Mouse (Mus musculus) CD8-positive naive resting alpha-beta T cell, adult 2 months (primary cell): ENCODE results near the gene Gale.

ENCODE experiments used
- DNase-seq, 2 experiments: peaks; one replicate each; pipeline ENCODE4 v3.0.0; 2022; ENCODE audit warnings: low read depth in 2 of 2, low spot score in 2 of 2

The Gale gene

GRCm38 (mm10) chr4:135942193-135942592 is 21.3 kb upstream of the Gale start:
- no peak for DNase-seq

GRCm38 (mm10) chr4:135943389-135943788 is 20.1 kb upstream of the Gale start:
- DNase-seq = no peak

- no peak for DNase-seq
Measured at GRCm38 (mm10) chr4:135945706-135946105, 17.8 kb upstream of the Gale start.

GRCm38 (mm10) chr4:135946278-135946658 is 17.3 kb upstream of the Gale start, which contains the start of gene Hmgcl:
Gene Hmgcl (plus strand): TSS chr4:135946448.
- DNase-seq = peak; percentile 86 to 93

- DNase-seq = no peak
Measured at GRCm38 (mm10) chr4:135946659-135947301, 16.7 kb upstream of the Gale start.

- no peak for DNase-seq
Measured at GRCm38 (mm10) chr4:135948142-135948541, 15.4 kb upstream of the Gale start.

GRCm38 (mm10) chr4:135949475-135949874 is 14.1 kb upstream of the Gale start:
- no peak for DNase-seq

GRCm38 (mm10) chr4:135949911-135950310 is 13.6 kb upstream of the Gale start:
- DNase-seq = no peak

- DNase-seq = no peak
Measured at GRCm38 (mm10) chr4:135950365-135950764, 13.2 kb upstream of the Gale start.

- DNase-seq = peak in 1 of 2 experiments; percentile 36
Measured at GRCm38 (mm10) chr4:135951505-135951904, 12.0 kb upstream of the Gale start.

GRCm38 (mm10) chr4:135953179-135953578 is 10.3 kb upstream of the Gale start:
- DNase-seq = no peak

GRCm38 (mm10) chr4:135954241-135954640 is 9.3 kb upstream of the Gale start:
- DNase-seq = peak; percentile 74 to 80

- DNase-seq = no peak
Measured at GRCm38 (mm10) chr4:135955886-135956285, 7.6 kb upstream of the Gale start.

GRCm38 (mm10) chr4:135958354-135958753 is 5.2 kb upstream of the Gale start:
- no peak for DNase-seq

GRCm38 (mm10) chr4:135960717-135961116 is 2.8 kb upstream of the Gale start:
- DNase-seq = peak; percentile 78 to 83

GRCm38 (mm10) chr4:135961709-135962108 is 1.8 kb upstream of the Gale start:
- DNase-seq = no peak

- no peak for DNase-seq
Measured at GRCm38 (mm10) chr4:135962198-135962597, 1.3 kb upstream of the Gale start.

GRCm38 (mm10) chr4:135962946-135963345 is 581 bp upstream of the Gale start:
- DNase-seq = no peak

GRCm38 (mm10) chr4:135964426-135964825 is 899 bp downstream of the Gale start:
- DNase-seq = no peak

GRCm38 (mm10) chr4:135965113-135965512 is 1.6 kb downstream of the Gale start:
- no peak for DNase-seq

GRCm38 (mm10) chr4:135966283-135966682 is 2.8 kb downstream of the Gale start:
- DNase-seq = no peak

GRCm38 (mm10) chr4:135967086-135967760 is 3.7 kb downstream of the Gale start:
- no peak for DNase-seq
